Mouse (Mus musculus): ENCODE results near the gene Agfg1. TPM values are rescaled to one million over a fixed set of nuclear protein-coding genes. Genes with fewer than 3 reads are reported as not detected.

Agfg1 gene
- polyA plus RNA-seq, 1 experiment: 133 TPM

- TF ChIP-seq POLR2A (IDR thresholded peaks at IDR 0.05; ENCODE audit: insufficient read depth, low read length) (no peak), CTCF (IDR thresholded peaks at IDR 0.05; ENCODE audit: low read depth, low read length) (no peak)
- H3K9me3 ChIP-seq (replicated peaks; ENCODE audit: control insufficient read depth, insufficient read depth, low read length, poor library complexity, severe bottlenecking): no peaks in the 10 kb centered on the region
- no peak overlapping the region for H3K9ac ChIP-seq (ENCODE audit: low read depth, poor library complexity, severe bottlenecking)
- no peak overlapping the region for H3K4me3 ChIP-seq (ENCODE audit: low read depth, low read length)
- no peaks in the 10 kb centered on the region for H3K36me3 ChIP-seq (ENCODE audit: control insufficient read depth, insufficient read depth, low read length, poor library complexity, severe bottlenecking)
- no peaks in the 10 kb centered on the region; the same call in 1 of the 2 replicates for H3K27me3 ChIP-seq (ENCODE audit: control insufficient read depth, insufficient read depth, low read length, poor library complexity, severe bottlenecking)
- H3K4me1 ChIP-seq (ENCODE audit: control insufficient read depth, insufficient read depth, low read length): no peaks in the 10 kb centered on the region
- H3K27ac ChIP-seq (ENCODE audit: insufficient read depth, low read length): no peak overlapping the region
Observed at GRCm38 (mm10) chr1:82804059-82804458, 35.2 kb upstream of the Agfg1 start.

GRCm38 (mm10) chr1:82806391-82806790 is 32.9 kb upstream of the Agfg1 start:
- H3K4me3 ChIP-seq (ENCODE audit: low read depth, low read length): no peak overlapping the region
- H3K36me3 ChIP-seq (ENCODE audit: control insufficient read depth, insufficient read depth, low read length, poor library complexity, severe bottlenecking): no peaks in the 10 kb centered on the region
- TF ChIP-seq CTCF (IDR thresholded peaks at IDR 0.05; ENCODE audit: low read depth, low read length) (no peak), POLR2A (IDR thresholded peaks at IDR 0.05; ENCODE audit: insufficient read depth, low read length) (no peak), EP300 (IDR thresholded peaks at IDR 0.05; ENCODE audit: insufficient read depth, low read depth, low read length) (no peak)

GRCm38 (mm10) chr1:82807206-82807605 is 32.1 kb upstream of the Agfg1 start:
- no peak for TF ChIP-seq EP300 (IDR thresholded peaks at IDR 0.05; ENCODE audit: insufficient read depth, low read depth, low read length)
- TF ChIP-seq CTCF (IDR thresholded peaks at IDR 0.05; ENCODE audit: low read depth, low read length): no peak
- TF ChIP-seq POLR2A (IDR thresholded peaks at IDR 0.05; ENCODE audit: insufficient read depth, low read length): no peak
- Histone ChIP-seq H3K4me1 (ENCODE audit: control insufficient read depth, insufficient read depth, low read length) (no peaks in the 10 kb centered on the region), H3K9ac (ENCODE audit: low read depth, poor library complexity, severe bottlenecking) (no peak overlapping the region), H3K36me3 (ENCODE audit: control insufficient read depth, insufficient read depth, low read length, poor library complexity, severe bottlenecking) (no peaks in the 10 kb centered on the region), H3K4me3 (ENCODE audit: low read depth, low read length) (no peak overlapping the region), H3K27me3 (ENCODE audit: control insufficient read depth, insufficient read depth, low read length, poor library complexity, severe bottlenecking) (no peaks in the 10 kb centered on the region; the same call in 1 of the 2 replicates), H3K27ac (ENCODE audit: insufficient read depth, low read length) (no peak overlapping the region), H3K9me3 (replicated peaks; ENCODE audit: control insufficient read depth, insufficient read depth, low read length, poor library complexity, severe bottlenecking) (no peaks in the 10 kb centered on the region)

More at GRCm38 (mm10) chr1:82806391-82806790, 32.9 kb upstream of the Agfg1 start:
- no peak overlapping the region for H3K9ac ChIP-seq (ENCODE audit: low read depth, poor library complexity, severe bottlenecking)
- no peak overlapping the region for H3K27ac ChIP-seq (ENCODE audit: insufficient read depth, low read length)
- H3K27me3 ChIP-seq (ENCODE audit: control insufficient read depth, insufficient read depth, low read length, poor library complexity, severe bottlenecking): no peaks in the 10 kb centered on the region; the same call in 1 of the 2 replicates
- H3K9me3 ChIP-seq (replicated peaks; ENCODE audit: control insufficient read depth, insufficient read depth, low read length, poor library complexity, severe bottlenecking): no peaks in the 10 kb centered on the region
- no peaks in the 10 kb centered on the region for H3K4me1 ChIP-seq (ENCODE audit: control insufficient read depth, insufficient read depth, low read length)

- no peak overlapping the region for H3K4me3 ChIP-seq (ENCODE audit: low read depth, low read length)
- H3K36me3 ChIP-seq (ENCODE audit: control insufficient read depth, insufficient read depth, low read length, poor library complexity, severe bottlenecking): no peaks in the 10 kb centered on the region
- H3K27ac ChIP-seq (ENCODE audit: insufficient read depth, low read length): no peak overlapping the region
- H3K4me1 ChIP-seq (ENCODE audit: control insufficient read depth, insufficient read depth, low read length): no peaks in the 10 kb centered on the region
- TF ChIP-seq EP300 (IDR thresholded peaks at IDR 0.05; ENCODE audit: insufficient read depth, low read depth, low read length) (no peak), POLR2A (IDR thresholded peaks at IDR 0.05; ENCODE audit: insufficient read depth, low read length) (no peak), CTCF (IDR thresholded peaks at IDR 0.05; ENCODE audit: low read depth, low read length) (no peak)
- no peak overlapping the region for H3K9ac ChIP-seq (ENCODE audit: low read depth, poor library complexity, severe bottlenecking)
- H3K27me3 ChIP-seq (ENCODE audit: control insufficient read depth, insufficient read depth, low read length, poor library complexity, severe bottlenecking): no peaks in the 10 kb centered on the region
- no peaks in the 10 kb centered on the region for H3K9me3 ChIP-seq (replicated peaks; ENCODE audit: control insufficient read depth, insufficient read depth, low read length, poor library complexity, severe bottlenecking)
Observed at GRCm38 (mm10) chr1:82808564-82808963, 30.7 kb upstream of the Agfg1 start.

DNA sequence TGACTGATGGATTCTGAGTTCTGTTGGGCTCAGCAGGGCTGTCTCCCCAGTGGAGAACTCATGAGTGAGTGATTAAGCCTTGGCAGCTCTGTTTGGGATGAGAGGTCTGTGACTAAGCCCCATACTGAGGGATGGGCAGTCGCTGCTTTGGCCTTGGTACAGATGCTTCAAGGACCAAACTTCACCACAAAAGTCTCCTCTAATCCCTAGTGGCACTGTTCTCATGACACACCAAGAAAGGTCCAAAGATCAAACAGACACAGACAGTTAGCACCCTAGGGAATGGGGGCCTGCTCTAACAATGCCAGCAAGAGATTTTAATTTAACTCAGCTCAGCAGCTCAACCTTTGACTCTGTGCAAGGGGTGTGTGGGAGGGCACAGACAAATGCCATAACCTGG is 27.5 kb upstream of the Agfg1 start:
- no peaks in the 10 kb centered on the region for H3K27me3 ChIP-seq (ENCODE audit: control insufficient read depth, insufficient read depth, low read length, poor library complexity, severe bottlenecking)
- no peaks in the 10 kb centered on the region for H3K4me1 ChIP-seq (ENCODE audit: control insufficient read depth, insufficient read depth, low read length)
- no peaks in the 10 kb centered on the region for H3K36me3 ChIP-seq (ENCODE audit: control insufficient read depth, insufficient read depth, low read length, poor library complexity, severe bottlenecking)
- no peak overlapping the region for H3K4me3 ChIP-seq (ENCODE audit: low read depth, low read length)
- no peak overlapping the region for H3K9ac ChIP-seq (ENCODE audit: low read depth, poor library complexity, severe bottlenecking)
- no peak overlapping the region for H3K27ac ChIP-seq (ENCODE audit: insufficient read depth, low read length)
- no peak for TF ChIP-seq POLR2A (IDR thresholded peaks at IDR 0.05; ENCODE audit: insufficient read depth, low read length)
- TF ChIP-seq EP300 (IDR thresholded peaks at IDR 0.05; ENCODE audit: insufficient read depth, low read depth, low read length): no peak
- TF ChIP-seq CTCF (IDR thresholded peaks at IDR 0.05; ENCODE audit: low read depth, low read length): no peak
- no peaks in the 10 kb centered on the region for H3K9me3 ChIP-seq (replicated peaks; ENCODE audit: control insufficient read depth, insufficient read depth, low read length, poor library complexity, severe bottlenecking)

GRCm38 (mm10) chr1:82815941-82816716 is 23.2 kb upstream of the Agfg1 start:
- H3K4me1 ChIP-seq (ENCODE audit: control insufficient read depth, insufficient read depth, low read length): peaks cover 2% of the 10 kb centered on the region

More at GRCm38 (mm10) chr1:82815941-82816716, 23.2 kb upstream of the Agfg1 start:
- no peak overlapping the region for H3K9ac ChIP-seq (ENCODE audit: low read depth, poor library complexity, severe bottlenecking)
- H3K4me3 ChIP-seq (ENCODE audit: low read depth, low read length): no peak overlapping the region
- no peaks in the 10 kb centered on the region for H3K9me3 ChIP-seq (replicated peaks; ENCODE audit: control insufficient read depth, insufficient read depth, low read length, poor library complexity, severe bottlenecking)
- H3K27me3 ChIP-seq (ENCODE audit: control insufficient read depth, insufficient read depth, low read length, poor library complexity, severe bottlenecking): no peaks in the 10 kb centered on the region
- TF ChIP-seq POLR2A (IDR thresholded peaks at IDR 0.05; ENCODE audit: insufficient read depth, low read length) (no peak), CTCF (IDR thresholded peaks at IDR 0.05; ENCODE audit: low read depth, low read length) (no peak), EP300 (IDR thresholded peaks at IDR 0.05; ENCODE audit: insufficient read depth, low read depth, low read length) (no peak)
- H3K36me3 ChIP-seq (ENCODE audit: control insufficient read depth, insufficient read depth, low read length, poor library complexity, severe bottlenecking): no peaks in the 10 kb centered on the region
- H3K27ac ChIP-seq (ENCODE audit: insufficient read depth, low read length): no peak overlapping the region

Data from ES-Bruce4 (cell line).